Mouse (Mus musculus) spleen, adult 18-20 months (tissue): ENCODE data around the gene Zfp574.
A peak's percentile ranks its signal among the peaks of the same experiment; 100 is the strongest.

Experiments
- DNase-seq, 2 experiments: peaks; one replicate each; pipeline ENCODE4 v3.0.0; 2022; ENCODE audit warnings: mixed read lengths in 2 of 2

Zfp574 gene

DNA sequence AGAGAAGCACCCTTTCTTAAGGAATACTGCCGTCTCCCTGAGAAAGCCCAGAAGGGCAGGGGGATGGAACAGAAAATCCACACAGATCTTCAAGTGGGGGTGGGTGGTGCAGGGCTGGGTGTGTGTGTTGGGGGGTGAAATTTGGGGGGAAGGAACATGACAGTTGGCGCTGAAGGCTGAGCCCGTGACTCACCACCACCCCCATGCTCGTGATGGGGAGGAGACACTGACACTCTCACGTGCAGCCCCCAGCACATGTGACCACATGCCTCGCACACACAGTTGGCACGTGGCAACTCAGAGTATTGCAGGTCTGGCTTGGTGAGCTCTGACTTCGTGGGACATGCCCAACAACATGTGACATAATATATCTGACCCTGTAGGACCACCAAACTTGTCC lies 1.6 kb downstream of the Zfp574 start:
- no peak for DNase-seq

- no peak for DNase-seq
Observed at GRCm38 (mm10) chr7:25076296-25076662, 3.9 kb downstream of the Zfp574 start.

DNA sequence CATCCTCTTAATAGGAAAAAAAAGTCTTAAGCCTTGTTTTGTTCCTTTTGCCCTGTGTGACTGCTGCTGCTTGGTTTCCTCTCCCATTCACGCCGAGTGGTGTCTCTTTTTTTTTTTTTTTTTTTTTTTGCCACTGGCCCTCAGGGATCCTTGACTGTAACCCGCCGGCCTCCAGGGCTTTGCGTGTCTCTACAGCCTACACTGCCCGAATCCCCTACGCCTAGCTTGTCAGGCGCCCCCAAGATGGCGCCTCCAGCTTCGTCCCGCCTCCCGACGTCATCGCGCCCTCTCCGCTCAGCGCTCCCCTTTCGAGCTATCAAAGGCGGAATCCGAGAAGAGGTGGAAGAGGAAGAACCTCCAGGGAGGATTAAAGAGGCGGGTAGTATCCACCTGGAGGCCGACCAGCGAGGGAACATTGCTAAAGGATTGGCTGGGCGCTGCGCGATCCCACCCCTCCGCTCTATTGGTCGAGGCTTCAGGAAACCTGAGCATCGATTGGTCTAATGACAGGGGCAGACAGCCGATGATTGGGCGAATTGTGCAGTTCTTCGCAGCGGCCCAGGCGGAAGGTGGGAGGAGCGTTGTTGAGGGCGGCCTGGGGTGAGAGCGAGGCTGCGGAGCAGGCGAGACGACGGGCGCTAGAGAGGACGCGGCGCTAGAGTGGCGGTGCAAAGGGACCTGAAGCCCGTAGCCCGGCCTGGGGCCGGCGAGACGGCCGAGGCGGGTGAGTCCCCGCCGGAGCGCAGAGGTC lies 4.5 kb downstream of the Zfp574 start:
- DNase-seq, result peak; percentile 89 to 95

- DNase-seq, result no peak
Observed at GRCm38 (mm10) chr7:25077414-25077755, 5.0 kb downstream of the Zfp574 start.

DNA sequence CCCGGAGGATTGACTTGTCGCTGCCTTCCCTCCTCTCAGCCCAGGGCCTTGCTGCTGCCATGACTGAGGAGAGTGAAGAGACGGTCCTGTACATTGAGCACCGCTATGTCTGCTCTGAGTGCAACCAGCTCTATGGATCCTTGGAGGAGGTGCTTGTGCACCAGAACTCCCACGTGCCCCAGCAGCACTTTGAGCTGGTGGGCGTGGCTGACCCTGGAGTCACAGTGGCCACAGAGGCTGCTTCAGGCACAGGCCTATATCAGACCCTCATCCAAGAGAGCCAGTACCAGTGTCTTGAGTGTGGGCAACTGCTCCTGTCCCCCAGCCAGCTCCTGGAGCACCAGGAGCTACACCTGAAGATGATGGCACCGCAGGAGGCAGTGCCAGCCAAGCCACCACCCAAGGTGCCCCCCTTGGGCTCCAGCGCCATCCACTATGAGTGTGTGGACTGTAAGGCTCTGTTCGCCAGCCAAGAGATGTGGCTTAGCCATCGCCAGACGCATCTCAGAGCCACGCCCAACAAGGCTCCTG lies 7.2 kb downstream of the Zfp574 start:
- DNase-seq, result no peak

- DNase-seq, result no peak
Observed at GRCm38 (mm10) chr7:25080431-25080830, 8.1 kb downstream of the Zfp574 start.

DNA sequence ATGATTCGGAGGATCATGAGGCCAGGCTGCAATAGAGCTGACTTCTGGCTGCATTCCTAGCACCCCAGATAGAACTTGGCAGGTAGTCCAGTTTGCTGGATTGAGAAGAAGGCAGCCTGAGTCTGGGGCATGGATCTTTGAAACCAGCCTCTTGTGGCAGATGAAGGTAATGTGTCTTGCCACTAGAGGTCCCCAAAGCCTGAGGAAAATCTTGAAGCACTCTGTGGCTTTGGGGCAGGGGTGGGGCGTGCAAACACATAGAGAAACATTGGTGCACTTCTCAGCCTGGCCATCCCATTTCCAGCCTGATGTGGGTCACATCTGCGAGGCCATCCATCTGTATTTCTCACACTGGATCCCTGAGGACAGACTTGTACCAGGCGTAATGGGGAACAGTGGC lies 10.1 kb downstream of the Zfp574 start:
- no peak for DNase-seq

GRCm38 (mm10) chr7:25084621-25085020 lies 12.3 kb downstream of the Zfp574 start:
- DNase-seq, result no peak

DNA sequence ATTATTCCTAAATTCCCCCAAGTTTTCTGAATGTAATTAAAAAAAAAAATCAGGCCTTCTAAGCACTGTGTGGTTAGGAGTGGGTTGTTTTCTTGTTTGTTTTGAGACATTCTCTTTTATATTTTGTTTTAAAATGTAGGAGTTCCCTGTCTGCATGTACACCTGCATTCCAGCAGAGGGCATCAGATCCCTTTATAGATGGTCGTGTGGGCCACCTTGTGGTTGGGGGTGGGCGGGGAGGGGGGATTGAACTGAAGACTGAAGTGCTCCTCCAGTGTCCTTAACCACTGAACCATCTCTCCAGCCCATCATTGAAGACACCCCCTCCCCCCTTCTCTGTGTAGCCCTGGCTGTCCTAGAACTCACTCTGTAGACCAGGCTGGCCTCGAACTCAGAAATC lies 14.3 kb downstream of the Zfp574 start:
- no peak for DNase-seq

DNA sequence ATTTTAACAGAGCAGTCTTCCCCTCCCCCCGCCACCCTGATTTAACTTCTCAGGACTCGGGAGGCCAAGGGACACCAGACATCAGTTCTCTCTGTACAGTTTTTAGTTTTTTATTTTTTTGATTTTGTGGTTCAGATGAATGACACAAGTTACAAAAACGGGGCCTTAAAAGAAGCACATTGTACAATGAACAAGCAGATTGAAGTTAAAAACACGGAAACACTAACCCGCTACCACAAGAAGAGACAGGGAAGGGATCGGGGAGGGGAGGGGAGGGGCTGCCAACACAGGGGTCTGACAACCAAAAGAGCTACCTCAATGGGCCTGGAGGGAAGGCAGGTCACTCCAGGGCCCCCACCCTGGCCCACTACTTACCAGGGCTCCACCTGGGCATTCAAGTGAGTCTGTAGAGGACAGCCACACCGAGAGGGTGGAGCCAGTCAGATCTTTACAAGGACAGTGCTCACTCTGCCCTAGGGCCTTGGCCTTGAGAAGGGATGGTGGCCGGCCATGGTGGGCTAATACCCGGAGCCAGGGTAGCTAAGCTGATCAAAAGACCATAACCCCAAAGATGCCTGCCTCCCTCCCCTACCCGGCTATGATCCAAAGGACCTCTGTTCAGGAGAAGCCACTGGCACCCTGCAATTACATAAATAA lies 15.0 kb downstream of the Zfp574 start:
- no peak for DNase-seq

GRCm38 (mm10) chr7:25087972-25088371 lies 15.6 kb downstream of the Zfp574 start:
- DNase-seq, result no peak

- no peak for DNase-seq
Observed at GRCm38 (mm10) chr7:25088531-25088930, 16.2 kb downstream of the Zfp574 start.

- no peak for DNase-seq
Observed at GRCm38 (mm10) chr7:25088968-25089367, 16.6 kb downstream of the Zfp574 start.

DNA sequence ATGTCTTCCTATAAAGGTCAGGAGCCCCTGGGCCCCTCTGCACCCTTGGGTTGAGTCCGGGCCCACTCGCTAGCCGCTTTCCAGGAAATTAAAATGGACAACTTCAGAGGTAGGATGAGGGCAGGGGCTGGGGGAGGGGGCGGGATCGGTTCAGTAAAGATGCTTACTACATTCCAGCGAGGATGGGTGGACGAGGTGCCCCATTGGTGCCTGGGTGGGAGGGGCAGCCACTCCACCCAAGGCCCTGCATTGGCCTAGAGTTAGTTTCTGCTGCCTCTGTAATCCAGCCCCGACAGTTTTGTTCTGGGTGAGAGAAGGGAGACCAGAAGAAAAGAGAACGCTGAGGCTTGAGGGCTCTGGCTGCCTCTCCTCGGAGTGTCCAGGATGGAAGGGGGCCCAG lies 17.5 kb downstream of the Zfp574 start:
- no peak for DNase-seq

DNA sequence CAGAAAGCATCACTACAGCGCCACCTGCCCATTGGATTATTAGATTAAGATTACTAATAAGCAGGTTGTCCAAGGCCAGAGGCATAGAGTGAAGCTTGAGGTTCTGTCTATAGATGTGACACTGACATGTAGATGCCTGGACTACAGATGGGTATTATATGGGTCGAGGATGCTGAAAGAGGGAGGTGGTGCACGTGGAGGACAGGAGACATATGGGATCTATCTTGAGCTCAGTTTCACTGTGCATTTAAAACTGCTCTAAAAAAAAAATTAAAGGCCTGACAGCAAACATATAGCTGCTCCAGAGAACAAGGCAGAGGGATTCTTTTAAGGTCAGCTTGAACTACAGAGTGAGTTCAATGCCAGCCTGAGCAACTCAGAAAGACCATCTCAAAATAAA lies 25.8 kb downstream of the Zfp574 start:
- no peak for DNase-seq

GRCm38 (mm10) chr7:25099581-25099980 lies 27.2 kb downstream of the Zfp574 start:
- DNase-seq, result no peak

DNA sequence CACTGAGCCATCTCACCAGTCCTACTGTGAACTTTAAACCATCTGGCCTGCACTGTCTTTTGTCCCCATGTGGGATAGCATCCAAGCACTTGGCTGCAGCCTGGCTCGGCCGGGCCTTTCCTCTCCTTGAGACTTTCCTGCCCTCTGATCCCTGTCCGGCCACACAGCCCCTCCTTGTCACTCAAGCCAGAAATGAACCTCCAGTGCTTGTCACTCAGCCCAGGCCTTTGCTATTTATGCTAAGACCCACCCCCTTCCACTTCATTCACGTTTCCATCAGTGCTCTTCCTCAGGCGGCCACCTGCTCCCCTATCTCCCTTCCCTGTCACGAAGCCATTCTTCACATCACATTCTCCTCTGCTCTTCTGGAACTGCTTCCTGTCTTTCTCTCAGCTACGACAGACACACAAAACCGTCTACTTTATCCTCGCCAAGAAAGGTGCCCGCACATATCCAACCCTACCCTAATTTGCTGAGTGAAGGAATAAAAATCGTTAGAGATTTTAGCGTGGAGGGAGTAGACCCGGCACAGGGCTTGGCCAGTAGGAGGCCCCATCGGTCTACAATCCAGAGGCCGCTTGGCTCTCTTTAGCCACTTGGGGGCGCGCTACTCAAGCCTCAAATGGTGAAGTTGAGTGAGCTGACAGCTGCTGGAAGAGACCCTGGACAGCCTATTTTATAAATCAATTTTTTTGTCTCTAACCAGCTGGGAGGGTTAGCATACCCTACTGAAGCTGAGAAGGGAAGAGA lies 33.2 kb downstream of the Zfp574 start:
- DNase-seq, result peak; percentile 78 to 89

- peak in 1 of 2 experiments; percentile 52 for DNase-seq
Observed at GRCm38 (mm10) chr7:25106790-25107502, 34.6 kb downstream of the Zfp574 start.

- DNase-seq, result no peak
Observed at GRCm38 (mm10) chr7:25109355-25109754, 37.0 kb downstream of the Zfp574 start.

DNA sequence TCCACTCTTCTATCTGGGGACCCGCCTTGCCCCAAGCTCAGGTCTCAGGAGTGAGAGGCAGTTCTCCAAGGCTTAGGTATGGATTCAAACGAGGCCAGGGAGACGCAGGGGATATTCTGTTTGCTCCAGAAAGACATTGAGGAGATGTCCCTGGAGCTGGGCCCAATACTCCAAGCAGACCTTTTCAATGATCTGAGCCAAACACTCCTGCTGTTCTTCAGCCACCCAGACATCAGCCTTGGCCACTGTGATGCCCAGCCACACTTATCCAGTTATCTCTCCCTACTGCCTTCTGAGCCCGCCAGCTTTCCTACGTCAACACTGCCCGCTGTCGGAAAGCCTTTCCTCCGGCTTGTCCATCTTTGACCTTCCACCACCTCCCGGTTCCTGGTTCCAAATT lies 38.0 kb downstream of the Zfp574 start:
- no peak for DNase-seq

GRCm38 (mm10) chr7:25112178-25112955 lies 40.0 kb downstream of the Zfp574 start:
- DNase-seq, result peak in 1 of 2 experiments; percentile 51

GRCm38 (mm10) chr7:25112956-25113603 lies 40.7 kb downstream of the Zfp574 start:
- DNase-seq, result no peak
